ENCODE assay signal across 14 mouse cellular contexts in the genomic region with DNA sequence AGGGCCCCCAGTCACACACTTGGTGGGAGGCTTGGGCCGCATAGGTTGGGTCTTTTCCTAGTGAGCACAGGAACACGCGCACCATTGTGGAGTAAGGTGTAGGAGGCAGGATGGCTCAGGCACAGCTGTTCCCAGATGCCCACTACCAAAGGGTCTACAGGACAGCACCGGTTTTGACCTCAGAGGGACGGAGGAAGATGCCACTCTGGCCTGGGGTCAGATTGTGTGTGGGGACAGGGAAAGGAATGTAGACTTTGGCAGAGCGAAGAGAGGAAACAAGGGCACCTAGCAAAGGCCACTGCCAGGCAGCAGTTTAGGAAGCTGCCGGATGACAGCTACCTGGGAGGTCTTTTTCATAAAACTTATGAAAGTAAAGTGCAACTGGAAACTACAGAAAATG.
A peak's percentile ranks its signal among the peaks of the same experiment; 100 is the strongest.
DNase-seq lines count a peak whose midpoint lies in the region; ATAC-seq and TF ChIP-seq lines count a peak whose summit lies in the region.
"Had no signal": no experiment of that assay in that cellular context is flagged by ENCODE, and none has a peak within 500 bp of the region (broad histone marks: within the 10 kb centered on the region; RNA-seq: fewer than 3 reads in every experiment).

No protein-coding gene starts in this region.

- TF ChIP-seq CTCF in kidney, adult 2 months (conservative IDR thresholded peaks at IDR 0.05; ENCODE audit: insufficient read depth, insufficient read length, low read depth, low read length), result no peak
- TF ChIP-seq CTCF in kidney, postnatal 0 days (IDR thresholded peaks at IDR 0.05; ENCODE audit: low read depth), result no peak

- H3K9me3 ChIP-seq in heart, embryonic 12.5 days (replicated peaks), result peaks cover under 1% of the 10 kb centered on the region; the same call in 1 of the 2 replicates
- H3K9me3 ChIP-seq in kidney, embryonic 14.5 days (ENCODE audit: control insufficient read depth, low read length), result no peaks in the 10 kb centered on the region
- H3K9me3 ChIP-seq in kidney, postnatal 0 days (replicated peaks; ENCODE audit: low read length), result no peaks in the 10 kb centered on the region
- H3K9me3 ChIP-seq: embryonic facial prominence, embryonic 13.5 days; forebrain, embryonic 10.5 days; forebrain, embryonic 13.5 days; heart, embryonic 13.5 days; intestine, embryonic 15.5 days had no signal

- DNase-seq in heart, postnatal 36 days, result no peak
- DNase-seq in kidney, adult 2 months, result no peak
- DNase-seq in kidney, postnatal 0 days (ENCODE audit: low spot score), result no peak
- no peak for DNase-seq in kidney, postnatal 4 days

- no peaks in the 10 kb centered on the region for H3K36me3 ChIP-seq in heart, embryonic 12.5 days
- H3K36me3 ChIP-seq in kidney, embryonic 14.5 days (ENCODE audit: control insufficient read depth, insufficient read depth, low read length), result no peaks in the 10 kb centered on the region
- no peaks in the 10 kb centered on the region for H3K36me3 ChIP-seq in kidney, adult 2 months (ENCODE audit: control insufficient read depth, insufficient read depth, low read length)
- H3K36me3 ChIP-seq in kidney, postnatal 0 days (ENCODE audit: insufficient read depth, low read length), result no peaks in the 10 kb centered on the region
- H3K36me3 ChIP-seq: embryonic facial prominence, embryonic 13.5 days; forebrain, embryonic 10.5 days; heart, embryonic 13.5 days; intestine, embryonic 15.5 days had no signal

- 83% methylated on average over 7 of the region's 7 CpGs for WGBS in heart, embryonic 12.5 days
- WGBS in kidney, embryonic 14.5 days, result 73% methylated on average over 7 of the region's 7 CpGs
- 66% methylated on average over 7 of the region's 7 CpGs for WGBS in kidney, adult 2 months
- WGBS in kidney, postnatal 0 days, result 61% methylated on average over 7 of the region's 7 CpGs

- H3K4me3 ChIP-seq in heart, embryonic 12.5 days, result no peak overlapping the region
- no peak overlapping the region for H3K4me3 ChIP-seq in kidney, embryonic 14.5 days (ENCODE audit: low read length)
- no peak overlapping the region for H3K4me3 ChIP-seq in kidney, adult 2 months (ENCODE audit: insufficient read depth, low read depth, low read length)
- no peak overlapping the region for H3K4me3 ChIP-seq in kidney, postnatal 0 days (replicated peaks; ENCODE audit: low read depth, low read length)
- H3K4me3 ChIP-seq: embryonic facial prominence, embryonic 13.5 days; forebrain, embryonic 10.5 days; forebrain, embryonic 13.5 days; heart, embryonic 13.5 days; intestine, embryonic 15.5 days had no signal

- intact Hi-C loops in heart, postnatal 36 days (cut with DNase I), result loop anchor here (5.0 to 10.0 kb wide), 2 partner anchors 68 to 594 kb away; partner anchors contain the start of gene Dlx5

- H3K27ac ChIP-seq in heart, embryonic 12.5 days (ENCODE audit: poor library complexity, severe bottlenecking), result no peak overlapping the region
- H3K27ac ChIP-seq in kidney, embryonic 14.5 days (ENCODE audit: low read depth, low read length), result no peak overlapping the region
- no peak overlapping the region for H3K27ac ChIP-seq in kidney, adult 2 months (ENCODE audit: insufficient read depth, low read depth, low read length)
- H3K27ac ChIP-seq in kidney, postnatal 0 days, result no peak overlapping the region
- H3K27ac ChIP-seq: embryonic facial prominence, embryonic 13.5 days; forebrain, embryonic 10.5 days; forebrain, embryonic 13.5 days; heart, embryonic 13.5 days; hindbrain, embryonic 14.5 days; intestine, embryonic 15.5 days had no signal

- H3K4me1 ChIP-seq in heart, embryonic 12.5 days (replicated peaks), result peaks cover 25% of the 10 kb centered on the region
- H3K4me1 ChIP-seq in kidney, embryonic 14.5 days (ENCODE audit: control insufficient read depth, insufficient read depth, low read length), result no peaks in the 10 kb centered on the region
- H3K4me1 ChIP-seq in kidney, adult 2 months (ENCODE audit: control insufficient read depth, insufficient read depth, low read length), result no peaks in the 10 kb centered on the region
- no peaks in the 10 kb centered on the region for H3K4me1 ChIP-seq in kidney, postnatal 0 days (replicated peaks; ENCODE audit: insufficient read depth, low read length)
- H3K4me1 ChIP-seq: forebrain, embryonic 13.5 days; intestine, embryonic 15.5 days had no signal

- no peak overlapping the region for H3K4me2 ChIP-seq in heart, embryonic 12.5 days
- H3K4me2 ChIP-seq in kidney, embryonic 14.5 days (replicated peaks; ENCODE audit: low read depth, low read length), result no peak overlapping the region
- no peak overlapping the region for H3K4me2 ChIP-seq in kidney, postnatal 0 days (ENCODE audit: low read length)
- H3K4me2 ChIP-seq: embryonic facial prominence, embryonic 13.5 days; forebrain, embryonic 13.5 days; heart, embryonic 13.5 days; hindbrain, embryonic 14.5 days; intestine, embryonic 15.5 days had no signal

- H3K9ac ChIP-seq in heart, embryonic 12.5 days, result no peak overlapping the region
- H3K9ac ChIP-seq in kidney, embryonic 14.5 days (ENCODE audit: low read depth, low read length), result no peak overlapping the region
- no peak overlapping the region for H3K9ac ChIP-seq in kidney, postnatal 0 days (ENCODE audit: low read depth, low read length)
- H3K9ac ChIP-seq: embryonic facial prominence, embryonic 13.5 days; forebrain, embryonic 13.5 days; heart, embryonic 13.5 days; hindbrain, embryonic 14.5 days; intestine, embryonic 15.5 days had no signal

- H3K27me3 ChIP-seq in heart, embryonic 12.5 days (replicated peaks), result 0 out of 2 replicates have a peak, but pooled peaks cover under 1% of the 10 kb centered on the region
- no peaks in the 10 kb centered on the region for H3K27me3 ChIP-seq in kidney, embryonic 14.5 days (ENCODE audit: control insufficient read depth, insufficient read depth, low read length)
- H3K27me3 ChIP-seq in kidney, adult 2 months (replicated peaks; ENCODE audit: control insufficient read depth, insufficient read depth, low read length), result no peaks in the 10 kb centered on the region
- H3K27me3 ChIP-seq in kidney, postnatal 0 days (ENCODE audit: insufficient read depth, low read length), result no peaks in the 10 kb centered on the region
- H3K27me3 ChIP-seq: forebrain, embryonic 13.5 days; heart, embryonic 13.5 days; intestine, embryonic 15.5 days had no signal

- ATAC-seq in heart, embryonic 12.5 days (ENCODE audit: insufficient number of reproducible peaks, low FRiP score), result 0 out of 2 replicates have a peak, but pooled peaks have one; percentile 29
- ATAC-seq in kidney, embryonic 14.5 days (ENCODE audit: low FRiP score, low TSS enrichment), result 0 out of 2 replicates have a peak, but pooled peaks have one; percentile 8
- 0 out of 2 replicates have a peak, but pooled peaks have one; percentile 40 for ATAC-seq in kidney, postnatal 0 days (replicated peaks; ENCODE audit: low FRiP score, low read depth)
- ATAC-seq: CD4-positive, CD25-positive, alpha-beta regulatory T cell, adult 4 months; forebrain, embryonic 13.5 days; forebrain, embryonic 16.5 days; intestine, embryonic 15.5 days had no signal

- TF ChIP-seq POLR2A in kidney, adult 2 months (IDR thresholded peaks at IDR 0.05; ENCODE audit: low read depth, low read length), result no peak
